Mouse (Mus musculus): ENCODE measurements around the gene Smug1. TPM values are rescaled to one million over a fixed set of nuclear protein-coding genes. Genes with fewer than 3 reads are reported as not detected.

Gene Smug1
- total RNA-seq, 1 experiment: 10.6 TPM

DNA sequence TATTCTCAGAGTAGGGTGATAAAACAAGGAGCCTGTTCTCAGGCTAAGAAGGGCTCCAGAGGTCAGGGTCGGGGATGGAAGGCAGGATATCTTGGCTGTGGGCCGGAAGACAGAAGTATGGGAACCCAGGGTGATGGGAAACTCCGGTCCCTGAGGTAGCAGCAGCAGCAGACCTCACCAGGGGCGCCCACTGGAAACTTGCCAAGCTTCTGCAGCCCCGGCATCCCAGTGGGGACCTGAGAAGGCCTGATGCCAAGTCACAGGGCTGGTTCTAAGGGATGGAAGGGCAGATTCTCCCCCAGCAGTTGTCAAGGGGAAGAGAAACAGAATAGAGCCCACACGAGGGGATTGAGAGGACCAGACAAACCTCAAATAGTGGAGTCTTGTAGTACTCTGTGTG, 37.6 kb downstream of the Smug1 start:
- no peaks in the 10 kb centered on the region for H3K36me3 ChIP-seq (ENCODE audit: control insufficient read depth, insufficient read depth, low read length, poor library complexity, severe bottlenecking)
- no peak for TF ChIP-seq ZC3H11A (IDR thresholded peaks at IDR 0.05; ENCODE audit: borderline replicate concordance, low read depth, low read length)
- TF ChIP-seq CHD2 (IDR thresholded peaks at IDR 0.05; ENCODE audit: low read depth, low read length): no peak
- no peak for TF ChIP-seq ZNF384 (IDR thresholded peaks at IDR 0.05; ENCODE audit: low read depth, low read length)
- TF ChIP-seq HCFC1 (IDR thresholded peaks at IDR 0.05; ENCODE audit: borderline replicate concordance, insufficient read depth, low read length): no peak
- no peak for TF ChIP-seq MAFK (IDR thresholded peaks at IDR 0.05; ENCODE audit: insufficient read depth, low read depth, low read length)
- no peak for DNase-seq (ENCODE audit: low read depth, low spot score)
- in situ Hi-C loops (cut with MboI; ENCODE audit: low sequenced_read_pairs in 2 of 2, unreplicated experiment in 2 of 2): no loop called here
- H3K4me1 ChIP-seq (ENCODE audit: control insufficient read depth in 2 of 2, insufficient read depth in 2 of 2, low read length in 2 of 2, poor library complexity in 1 of 2): peaks cover 2 to 6% of the 10 kb centered on the region in 2 experiments; a peak in 2 of 4 replicates
- H3K4me3 ChIP-seq (ENCODE audit: insufficient read depth in 1 of 2, low read depth in 1 of 2, low read length in 2 of 2, poor library complexity in 1 of 2, severe bottlenecking in 1 of 2): no peak overlapping the region
- no peaks in the 10 kb centered on the region for H3K9me3 ChIP-seq (ENCODE audit: control insufficient read depth, insufficient read depth, low read depth, low read length)
- H3K27ac ChIP-seq (ENCODE audit: insufficient read depth, low read depth, low read length, poor library complexity, severe bottlenecking): no peak overlapping the region
- H3K9ac ChIP-seq (ENCODE audit: insufficient read depth, low read depth, low read length, poor library complexity, severe bottlenecking): no peak overlapping the region

DNA sequence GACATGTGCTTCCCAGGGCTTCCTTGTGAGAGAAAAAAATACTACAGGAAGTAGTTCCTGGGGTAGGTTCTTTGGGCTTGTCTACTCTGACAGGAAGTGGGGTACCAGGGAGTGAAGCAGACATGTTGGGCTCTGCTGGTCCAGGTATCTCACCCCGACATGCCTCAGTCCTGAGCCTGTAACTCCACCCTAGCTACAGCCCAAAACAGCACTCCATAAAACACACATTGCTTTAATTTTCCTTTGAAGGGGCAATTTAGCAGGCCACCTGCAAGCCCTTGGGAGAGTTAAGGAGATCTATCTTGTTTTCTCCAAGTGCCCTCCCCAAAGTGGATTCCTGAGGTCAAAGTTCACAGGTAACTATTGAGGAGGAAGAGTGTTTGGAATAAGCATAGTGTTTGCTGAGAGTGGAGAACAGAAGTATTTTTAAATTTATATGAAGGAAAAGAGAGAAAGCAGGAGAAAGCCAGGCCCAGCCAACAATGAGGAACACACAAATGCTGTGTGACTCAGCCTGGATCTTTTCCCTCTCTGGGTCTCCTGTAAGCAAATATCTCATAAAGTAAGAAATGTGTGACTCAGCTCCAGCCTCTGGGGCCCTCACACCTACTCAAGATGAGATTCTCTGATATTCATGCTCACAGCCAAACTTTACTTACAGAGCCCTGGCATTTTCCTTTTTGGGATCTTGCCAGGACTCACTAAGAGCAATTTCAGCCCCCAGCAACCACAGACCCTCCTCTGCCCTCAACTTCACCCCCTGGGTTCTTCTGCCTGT, 38.6 kb downstream of the Smug1 start:
- H3K4me1 ChIP-seq (ENCODE audit: control insufficient read depth in 2 of 2, insufficient read depth in 2 of 2, low read length in 2 of 2, poor library complexity in 1 of 2): no peaks in the 10 kb centered on the region
- in situ Hi-C loops (cut with MboI; ENCODE audit: low sequenced_read_pairs in 2 of 2, unreplicated experiment in 2 of 2): no loop called here

DNA sequence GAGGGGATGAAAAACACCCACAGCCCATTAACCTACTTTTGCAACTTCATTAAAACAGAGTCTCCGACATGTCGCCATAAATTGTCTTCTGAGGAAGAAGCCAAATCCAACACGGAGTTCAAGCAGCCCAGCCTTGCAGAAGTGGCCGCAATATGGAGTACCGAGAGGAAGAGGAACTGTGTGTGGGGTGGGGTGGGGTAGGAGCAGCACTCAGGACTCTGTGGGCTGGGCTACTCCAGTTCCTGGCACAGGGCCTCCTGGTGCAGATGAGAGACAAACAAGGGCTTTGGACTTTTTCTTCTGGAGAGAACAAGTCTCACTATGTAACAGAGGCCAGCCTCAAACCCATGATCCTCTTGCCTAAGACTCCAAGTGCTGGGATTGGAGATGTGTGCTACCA, 40.9 kb downstream of the Smug1 start:
- no peak overlapping the region for H3K27ac ChIP-seq (ENCODE audit: insufficient read depth, low read depth, low read length, poor library complexity, severe bottlenecking)
- in situ Hi-C loops (cut with MboI; ENCODE audit: low sequenced_read_pairs in 2 of 2, unreplicated experiment in 2 of 2): no loop called here
- no peak overlapping the region for H3K4me3 ChIP-seq (ENCODE audit: insufficient read depth in 1 of 2, low read depth in 1 of 2, low read length in 2 of 2, poor library complexity in 1 of 2, severe bottlenecking in 1 of 2)
- H3K9me3 ChIP-seq (ENCODE audit: control insufficient read depth, insufficient read depth, low read depth, low read length): no peaks in the 10 kb centered on the region
- no peaks in the 10 kb centered on the region for H3K36me3 ChIP-seq (ENCODE audit: control insufficient read depth, insufficient read depth, low read length, poor library complexity, severe bottlenecking)
- H3K9ac ChIP-seq (ENCODE audit: insufficient read depth, low read depth, low read length, poor library complexity, severe bottlenecking): no peak overlapping the region
- no peak for DNase-seq (ENCODE audit: low read depth, low spot score)
- no peaks in the 10 kb centered on the region for H3K4me1 ChIP-seq (ENCODE audit: control insufficient read depth in 2 of 2, insufficient read depth in 2 of 2, low read length in 2 of 2, poor library complexity in 1 of 2)
- TF ChIP-seq CHD2 (IDR thresholded peaks at IDR 0.05; ENCODE audit: low read depth, low read length) (no peak), MAFK (IDR thresholded peaks at IDR 0.05; ENCODE audit: insufficient read depth, low read depth, low read length) (no peak), ZNF384 (IDR thresholded peaks at IDR 0.05; ENCODE audit: low read depth, low read length) (no peak), ZC3H11A (IDR thresholded peaks at IDR 0.05; ENCODE audit: borderline replicate concordance, low read depth, low read length) (no peak), HCFC1 (IDR thresholded peaks at IDR 0.05; ENCODE audit: borderline replicate concordance, insufficient read depth, low read length) (no peak)

More for the DNA sequence above, 38.6 kb downstream of the Smug1 start:
- Histone ChIP-seq H3K4me3 (ENCODE audit: insufficient read depth in 1 of 2, low read depth in 1 of 2, low read length in 2 of 2, poor library complexity in 1 of 2, severe bottlenecking in 1 of 2) (no peak overlapping the region), H3K36me3 (ENCODE audit: control insufficient read depth, insufficient read depth, low read length, poor library complexity, severe bottlenecking) (no peaks in the 10 kb centered on the region), H3K9me3 (ENCODE audit: control insufficient read depth, insufficient read depth, low read depth, low read length) (no peaks in the 10 kb centered on the region), H3K27ac (ENCODE audit: insufficient read depth, low read depth, low read length, poor library complexity, severe bottlenecking) (no peak overlapping the region), H3K9ac (ENCODE audit: insufficient read depth, low read depth, low read length, poor library complexity, severe bottlenecking) (no peak overlapping the region)
- TF ChIP-seq ZC3H11A (IDR thresholded peaks at IDR 0.05; ENCODE audit: borderline replicate concordance, low read depth, low read length): no peak
- TF ChIP-seq ZNF384 (IDR thresholded peaks at IDR 0.05; ENCODE audit: low read depth, low read length): no peak
- DNase-seq (ENCODE audit: low read depth, low spot score): no peak

DNA sequence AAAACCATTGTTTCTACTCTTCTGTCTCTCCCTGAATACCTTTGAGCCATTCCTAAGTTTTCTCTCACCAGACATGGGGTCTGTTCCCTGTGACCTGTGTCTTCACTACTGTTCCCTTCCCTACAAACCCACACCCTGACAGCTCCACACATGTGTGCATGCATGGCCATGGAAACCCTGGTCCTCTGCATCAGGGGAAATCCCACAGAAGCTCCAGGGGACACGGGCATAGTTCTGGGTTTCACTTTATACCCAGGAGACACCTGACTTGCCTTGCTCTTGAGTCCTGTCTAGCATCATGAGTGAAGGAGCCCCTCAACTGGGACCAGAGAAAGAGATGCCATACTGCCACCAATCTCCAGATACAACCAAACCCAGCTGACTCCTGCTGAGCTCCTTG, 42.6 kb downstream of the Smug1 start:
- Histone ChIP-seq H3K9ac (ENCODE audit: insufficient read depth, low read depth, low read length, poor library complexity, severe bottlenecking) (no peak overlapping the region), H3K36me3 (ENCODE audit: control insufficient read depth, insufficient read depth, low read length, poor library complexity, severe bottlenecking) (no peaks in the 10 kb centered on the region), H3K4me1 (ENCODE audit: control insufficient read depth in 2 of 2, insufficient read depth in 2 of 2, low read length in 2 of 2, poor library complexity in 1 of 2) (no peaks in the 10 kb centered on the region), H3K4me3 (ENCODE audit: insufficient read depth in 1 of 2, low read depth in 1 of 2, low read length in 2 of 2, poor library complexity in 1 of 2, severe bottlenecking in 1 of 2) (no peak overlapping the region), H3K9me3 (ENCODE audit: control insufficient read depth, insufficient read depth, low read depth, low read length) (no peaks in the 10 kb centered on the region), H3K27ac (ENCODE audit: insufficient read depth, low read depth, low read length, poor library complexity, severe bottlenecking) (no peak overlapping the region)
- DNase-seq (ENCODE audit: low read depth, low spot score): no peak
- TF ChIP-seq CHD2 (IDR thresholded peaks at IDR 0.05; ENCODE audit: low read depth, low read length) (no peak), HCFC1 (IDR thresholded peaks at IDR 0.05; ENCODE audit: borderline replicate concordance, insufficient read depth, low read length) (no peak), ZNF384 (IDR thresholded peaks at IDR 0.05; ENCODE audit: low read depth, low read length) (no peak), ZC3H11A (IDR thresholded peaks at IDR 0.05; ENCODE audit: borderline replicate concordance, low read depth, low read length) (no peak), MAFK (IDR thresholded peaks at IDR 0.05; ENCODE audit: insufficient read depth, low read depth, low read length) (no peak)
- in situ Hi-C loops (cut with MboI; ENCODE audit: low sequenced_read_pairs in 2 of 2, unreplicated experiment in 2 of 2): no loop called here

Measured in ES-E14 (cell line).